Mouse (Mus musculus) activated CD4-positive, CD25-positive, alpha-beta regulatory T cell, adult 9 weeks (primary cell): Measurements from ENCODE around the gene Zfp638. TPM values are rescaled to one million over a fixed set of nuclear protein-coding genes. Genes with fewer than 3 reads are reported as not detected.

Experiments used
- polyA plus RNA-seq: library from polyadenylated mRNA; unstranded; fragments of 100-300 nt; shearing (Covaris generic); gene quantifications from one replicate; pipeline ENCODE4 v1.2.1, GENCODE M21; 2017

Zfp638 gene
- 163 TPM for polyA plus RNA-seq

GRCm38 (mm10) chr6:83866954-83867597 lies at the start of gene Zfp638:
TSS of gene Zfp638 (plus strand) at chr6:83867109.

GRCm38 (mm10) chr6:83831606-83832123 lies 35.2 kb upstream of the Zfp638 start, which contains the start of gene Paip2b:
TSS of gene Paip2b (minus strand) at chr6:83831741.

GRCm38 (mm10) chr6:84008363-84009171 lies 141.7 kb downstream of the Zfp638 start, which contains the start of gene Dysf:
TSS of gene Dysf (plus strand) at chr6:84008590.

Other genes with a start within 250 kb of the Zfp638 start
- gene Clec4f, start 210.9 kb upstream of the Zfp638 start, polyA plus RNA-seq, result not detected
- not detected for gene Cd207, start 189.3 kb upstream of the Zfp638 start, polyA plus RNA-seq
- gene Vax2, start 155.8 kb upstream of the Zfp638 start, polyA plus RNA-seq, result 0.37 TPM
- not detected for gene Atp6v1b1, start 124.1 kb upstream of the Zfp638 start, polyA plus RNA-seq
- not detected for gene Ankrd53, start 104.5 kb upstream of the Zfp638 start, polyA plus RNA-seq
- 92.1 TPM for gene Tex261, start 91.3 kb upstream of the Zfp638 start, polyA plus RNA-seq
- gene Nagk, start 72.1 kb upstream of the Zfp638 start, polyA plus RNA-seq, result 28.9 TPM
- gene Paip2b, start 35.4 kb upstream of the Zfp638 start, polyA plus RNA-seq, result 36.9 TPM
- gene Dysf, start 141.5 kb downstream of the Zfp638 start, polyA plus RNA-seq, result 0.12 TPM